Mouse (Mus musculus): ENCODE measurements around the gene Fgfr3. TPM values are rescaled to one million over a fixed set of nuclear protein-coding genes. Genes with fewer than 3 reads are reported as not detected.

Gene Fgfr3
- polyA plus RNA-seq, 1 experiment = 4.0 TPM

GRCm38 (mm10) chr5:33718460-33718859 is 3.0 kb upstream of the Fgfr3 start:
- Histone ChIP-seq H3K27me3 (ENCODE audit: control insufficient read depth, insufficient read depth, low read length, poor library complexity, severe bottlenecking) (peaks cover 17% of the 10 kb centered on the region), H3K9me3 (replicated peaks; ENCODE audit: control insufficient read depth, insufficient read depth, low read length, poor library complexity, severe bottlenecking) (no peaks in the 10 kb centered on the region), H3K36me3 (ENCODE audit: control insufficient read depth, insufficient read depth, low read length, poor library complexity, severe bottlenecking) (no peaks in the 10 kb centered on the region), H3K27ac (ENCODE audit: insufficient read depth, low read length) (no peak overlapping the region), H3K9ac (ENCODE audit: low read depth, poor library complexity, severe bottlenecking) (no peak overlapping the region), H3K4me3 (ENCODE audit: low read depth, low read length) (no peak overlapping the region), H3K4me1 (ENCODE audit: control insufficient read depth, insufficient read depth, low read length) (peaks cover 3% of the 10 kb centered on the region)
- TF ChIP-seq CTCF (IDR thresholded peaks at IDR 0.05; ENCODE audit: low read depth, low read length) (no peak), EP300 (IDR thresholded peaks at IDR 0.05; ENCODE audit: insufficient read depth, low read depth, low read length) (no peak), POLR2A (IDR thresholded peaks at IDR 0.05; ENCODE audit: insufficient read depth, low read length) (no peak)

GRCm38 (mm10) chr5:33720852-33721490 is 503 bp upstream of the Fgfr3 start:
- Histone ChIP-seq H3K9ac (ENCODE audit: low read depth, poor library complexity, severe bottlenecking) (no peak overlapping the region), H3K9me3 (replicated peaks; ENCODE audit: control insufficient read depth, insufficient read depth, low read length, poor library complexity, severe bottlenecking) (no peaks in the 10 kb centered on the region), H3K27me3 (ENCODE audit: control insufficient read depth, insufficient read depth, low read length, poor library complexity, severe bottlenecking) (peaks cover 18% of the 10 kb centered on the region), H3K4me3 (ENCODE audit: low read depth, low read length) (peak overlapping the region; percentile 10), H3K27ac (ENCODE audit: insufficient read depth, low read length) (no peak overlapping the region), H3K4me1 (ENCODE audit: control insufficient read depth, insufficient read depth, low read length) (peaks cover 5% of the 10 kb centered on the region), H3K36me3 (ENCODE audit: control insufficient read depth, insufficient read depth, low read length, poor library complexity, severe bottlenecking) (no peaks in the 10 kb centered on the region)
- TF ChIP-seq EP300 (IDR thresholded peaks at IDR 0.05; ENCODE audit: insufficient read depth, low read depth, low read length) = no peak

GRCm38 (mm10) chr5:33722266-33723018 is 968 bp downstream of the Fgfr3 start:
- no peaks in the 10 kb centered on the region for H3K9me3 ChIP-seq (replicated peaks; ENCODE audit: control insufficient read depth, insufficient read depth, low read length, poor library complexity, severe bottlenecking)
- H3K4me3 ChIP-seq (ENCODE audit: low read depth, low read length) = peak overlapping the region; percentile 82
- peak overlapping the region; percentile 84 for H3K9ac ChIP-seq (ENCODE audit: low read depth, poor library complexity, severe bottlenecking)
- no peak for TF ChIP-seq EP300 (IDR thresholded peaks at IDR 0.05; ENCODE audit: insufficient read depth, low read depth, low read length)
- no peak for TF ChIP-seq POLR2A (IDR thresholded peaks at IDR 0.05; ENCODE audit: insufficient read depth, low read length)
- TF ChIP-seq CTCF (IDR thresholded peaks at IDR 0.05; ENCODE audit: low read depth, low read length) = no peak
- H3K27me3 ChIP-seq (ENCODE audit: control insufficient read depth, insufficient read depth, low read length, poor library complexity, severe bottlenecking) = peaks cover 18% of the 10 kb centered on the region
- no peak overlapping the region for H3K27ac ChIP-seq (ENCODE audit: insufficient read depth, low read length)
- peaks cover 2% of the 10 kb centered on the region for H3K4me1 ChIP-seq (ENCODE audit: control insufficient read depth, insufficient read depth, low read length)
- no peaks in the 10 kb centered on the region for H3K36me3 ChIP-seq (ENCODE audit: control insufficient read depth, insufficient read depth, low read length, poor library complexity, severe bottlenecking)

GRCm38 (mm10) chr5:33723019-33723640 is 1.7 kb downstream of the Fgfr3 start:
- no peak for TF ChIP-seq EP300 (IDR thresholded peaks at IDR 0.05; ENCODE audit: insufficient read depth, low read depth, low read length)
- no peak for TF ChIP-seq POLR2A (IDR thresholded peaks at IDR 0.05; ENCODE audit: insufficient read depth, low read length)
- TF ChIP-seq CTCF (IDR thresholded peaks at IDR 0.05; ENCODE audit: low read depth, low read length) = no peak
- H3K9ac ChIP-seq (ENCODE audit: low read depth, poor library complexity, severe bottlenecking) = peak overlapping the region; percentile 37
- H3K4me1 ChIP-seq (ENCODE audit: control insufficient read depth, insufficient read depth, low read length) = peaks cover 2% of the 10 kb centered on the region
- H3K9me3 ChIP-seq (replicated peaks; ENCODE audit: control insufficient read depth, insufficient read depth, low read length, poor library complexity, severe bottlenecking) = no peaks in the 10 kb centered on the region
- no peaks in the 10 kb centered on the region for H3K36me3 ChIP-seq (ENCODE audit: control insufficient read depth, insufficient read depth, low read length, poor library complexity, severe bottlenecking)
- no peak overlapping the region for H3K27ac ChIP-seq (ENCODE audit: insufficient read depth, low read length)
- H3K4me3 ChIP-seq (ENCODE audit: low read depth, low read length) = peak overlapping the region; percentile 82
- peaks cover 18% of the 10 kb centered on the region for H3K27me3 ChIP-seq (ENCODE audit: control insufficient read depth, insufficient read depth, low read length, poor library complexity, severe bottlenecking)

- TF ChIP-seq POLR2A (IDR thresholded peaks at IDR 0.05; ENCODE audit: insufficient read depth, low read length) = no peak
- no peak for TF ChIP-seq EP300 (IDR thresholded peaks at IDR 0.05; ENCODE audit: insufficient read depth, low read depth, low read length)
- no peak for TF ChIP-seq CTCF (IDR thresholded peaks at IDR 0.05; ENCODE audit: low read depth, low read length)
- Histone ChIP-seq H3K4me1 (ENCODE audit: control insufficient read depth, insufficient read depth, low read length) (peaks cover 2% of the 10 kb centered on the region), H3K9ac (ENCODE audit: low read depth, poor library complexity, severe bottlenecking) (peak overlapping the region; percentile 37; the same call in 1 of the 2 replicates), H3K4me3 (ENCODE audit: low read depth, low read length) (peak overlapping the region; percentile 82), H3K9me3 (replicated peaks; ENCODE audit: control insufficient read depth, insufficient read depth, low read length, poor library complexity, severe bottlenecking) (no peaks in the 10 kb centered on the region), H3K27ac (ENCODE audit: insufficient read depth, low read length) (no peak overlapping the region), H3K27me3 (ENCODE audit: control insufficient read depth, insufficient read depth, low read length, poor library complexity, severe bottlenecking) (peaks cover 18% of the 10 kb centered on the region), H3K36me3 (ENCODE audit: control insufficient read depth, insufficient read depth, low read length, poor library complexity, severe bottlenecking) (no peaks in the 10 kb centered on the region)
These were observed 2.4 kb downstream of the Fgfr3 start for GRCm38 (mm10) chr5:33723641-33724465.

Measured in ES-Bruce4 (cell line).